Mouse (Mus musculus): ENCODE results near the gene Rhno1.
"Not testable (repeated sequence)": the region's sequence is repeated elsewhere in the genome, so short reads cannot be mapped to it uniquely, and the experiment has no call there.

Rhno1 gene

DNA sequence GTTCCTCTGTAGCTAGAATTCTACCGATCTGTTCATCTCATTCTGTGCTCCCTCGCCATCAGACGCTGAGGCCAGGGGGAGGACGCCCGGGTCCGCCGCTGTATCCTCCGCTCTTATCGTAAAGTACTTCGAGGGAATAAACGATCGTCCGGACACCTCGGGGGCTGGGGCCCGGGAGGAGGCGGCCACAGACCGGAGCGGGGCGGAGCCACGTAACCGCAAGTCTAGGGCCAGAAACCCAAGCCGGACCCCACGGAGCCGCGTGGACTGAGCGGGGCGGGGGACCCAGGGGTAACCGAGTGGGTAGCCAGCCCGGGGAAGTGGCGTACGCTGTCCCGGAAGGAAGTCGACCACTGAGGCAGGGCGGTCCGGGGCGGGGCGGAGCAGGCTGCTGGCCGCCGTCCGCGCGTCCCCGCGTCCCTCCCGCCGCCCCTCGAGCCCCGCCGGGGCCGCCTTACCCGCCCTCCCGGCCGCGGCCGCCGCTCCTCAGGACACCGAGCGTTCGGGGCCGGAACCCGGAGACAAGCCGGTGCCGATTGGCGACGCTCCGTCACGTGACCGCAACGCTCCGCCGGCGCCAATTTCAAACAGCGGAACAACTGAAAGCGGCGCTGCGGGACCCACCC lies at the start of gene Rhno1, which contains the start of gene Foxm1:
Rhno1 (minus strand) TSS at position 531 of the 626 bp plus-strand sequence.
Foxm1 (plus strand) TSS at position 587 of the 626 bp plus-strand sequence.
- DNase-seq (ENCODE audit: low spot score in 2 of 2): peak; percentile 80 to 83

DNA sequence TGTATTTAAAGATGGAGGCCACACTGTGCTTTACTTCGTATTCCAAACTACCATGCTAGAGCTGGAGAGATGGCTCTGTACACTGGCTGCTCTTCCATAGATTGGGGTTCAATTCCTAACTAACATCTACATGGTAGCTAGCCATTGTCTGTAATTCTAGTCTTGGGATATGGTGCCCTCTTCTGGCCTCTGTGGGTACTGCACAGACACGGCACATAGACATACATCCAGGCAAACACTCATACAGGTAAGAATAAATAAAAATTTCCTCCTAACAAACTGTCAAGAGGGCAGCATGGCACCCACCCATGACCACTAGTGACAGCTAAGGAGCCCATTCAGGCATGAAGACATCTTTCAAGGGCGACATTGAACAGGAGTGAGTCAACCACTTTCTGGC lies 48.4 kb upstream of the Rhno1 start:
- DNase-seq (ENCODE audit: low spot score in 2 of 2): peak; percentile 55 to 64

DNA sequence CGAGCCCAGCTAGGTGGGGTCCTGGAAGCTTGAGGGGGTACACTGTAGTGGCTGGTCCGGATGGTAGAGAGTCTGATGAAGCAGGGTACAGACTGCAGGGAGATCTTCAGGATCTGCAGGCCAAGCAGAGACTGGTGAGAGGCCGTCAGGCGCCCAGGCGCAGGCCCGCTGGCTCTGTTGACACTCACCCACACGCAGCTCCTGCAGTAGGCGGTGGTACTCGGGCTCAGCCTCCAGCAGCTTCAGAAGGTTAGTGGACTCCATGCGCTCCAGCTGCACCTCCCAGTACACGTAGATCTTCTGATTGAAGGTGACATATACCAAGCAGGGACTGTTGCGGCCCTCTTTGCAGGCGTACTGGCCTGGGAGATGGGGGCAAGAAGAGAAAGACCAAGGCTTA lies 47.6 kb upstream of the Rhno1 start:
- no peak for DNase-seq (ENCODE audit: low spot score in 2 of 2)

DNA sequence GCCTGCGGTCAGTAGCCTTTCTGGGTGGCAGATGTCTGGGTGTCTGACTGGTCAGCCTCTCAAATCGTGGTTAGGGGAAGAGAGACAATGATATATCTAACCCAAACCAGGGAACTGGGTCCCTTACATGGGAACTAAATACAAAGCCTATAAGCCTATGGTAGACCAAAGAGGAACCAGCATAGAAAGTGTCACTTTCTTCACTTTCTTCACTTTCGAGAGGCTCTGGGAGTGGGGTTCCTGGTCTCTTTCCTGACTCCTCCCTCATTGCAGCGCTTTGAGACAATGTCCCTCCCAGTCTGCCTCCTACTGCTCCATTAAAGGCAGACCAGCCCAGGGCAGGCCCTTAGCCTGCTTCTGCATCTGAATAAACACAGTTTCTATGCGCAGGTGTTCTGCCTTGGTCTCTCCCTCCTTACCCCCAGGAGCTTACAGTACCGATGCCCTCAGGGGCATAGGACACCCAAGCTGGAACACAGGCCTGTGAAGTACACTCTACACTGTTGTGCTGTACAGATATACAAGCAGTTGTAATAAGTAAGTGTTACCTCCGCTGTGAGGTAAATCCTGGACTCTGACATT lies 45.9 kb upstream of the Rhno1 start:
- DNase-seq (ENCODE audit: low spot score in 2 of 2): no peak

DNA sequence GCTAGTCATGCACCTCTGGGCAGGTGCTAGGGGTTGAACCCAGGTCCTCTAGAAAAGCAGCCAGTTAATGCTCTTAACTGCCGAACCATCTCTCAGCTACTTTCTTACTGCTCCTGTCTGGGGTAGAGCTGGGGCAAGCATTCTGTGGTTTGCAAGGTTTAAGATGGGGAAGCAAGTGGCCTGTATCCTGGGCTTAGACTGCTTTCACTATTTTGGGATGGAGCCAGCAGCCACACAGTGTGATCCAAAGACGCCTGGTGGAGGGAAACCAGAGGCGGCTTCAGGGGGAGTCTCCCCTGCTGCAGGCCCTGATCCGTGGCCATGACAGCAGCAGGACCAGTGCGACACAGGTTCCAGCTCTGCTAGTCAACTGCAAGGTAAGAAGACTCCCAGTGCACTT lies 42.0 kb upstream of the Rhno1 start:
- no peak for DNase-seq (ENCODE audit: low spot score in 2 of 2)

DNA sequence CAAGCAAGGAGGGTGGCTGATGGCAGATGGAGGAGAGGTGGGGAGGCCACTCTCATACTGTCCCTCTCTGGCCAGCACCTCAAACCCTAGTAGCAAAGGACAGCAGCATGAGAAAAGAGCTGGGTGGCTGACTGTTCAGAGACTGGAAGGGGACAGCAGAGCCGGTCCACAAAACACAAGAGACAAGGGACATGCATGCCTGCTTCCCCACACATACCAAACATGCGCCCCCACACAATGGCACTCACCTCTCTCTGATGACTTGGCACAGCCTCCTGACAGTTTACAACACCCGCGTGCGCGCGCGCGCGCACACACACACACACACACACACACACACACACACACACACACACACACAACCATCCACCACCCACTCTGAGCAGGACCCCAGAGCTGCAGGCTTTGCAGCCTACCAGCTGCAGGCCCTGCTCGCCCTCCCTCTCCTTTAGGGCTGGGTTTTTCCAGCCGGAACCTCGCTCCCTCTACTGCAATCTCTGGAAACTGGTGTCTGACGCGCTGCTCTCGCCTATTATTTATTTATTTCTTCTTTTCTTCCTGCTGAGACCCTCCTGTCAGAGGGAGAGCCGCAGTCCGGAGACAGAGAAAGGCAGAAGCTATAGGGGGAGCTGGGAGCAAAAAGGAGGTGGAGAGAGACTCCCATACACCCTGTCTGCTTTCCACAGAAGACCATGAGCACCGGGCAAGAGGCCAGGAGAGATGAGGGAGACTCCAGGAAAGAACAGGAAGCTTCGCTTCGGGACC lies 36.9 kb upstream of the Rhno1 start:
- DNase-seq (ENCODE audit: low spot score in 2 of 2): no peak

DNA sequence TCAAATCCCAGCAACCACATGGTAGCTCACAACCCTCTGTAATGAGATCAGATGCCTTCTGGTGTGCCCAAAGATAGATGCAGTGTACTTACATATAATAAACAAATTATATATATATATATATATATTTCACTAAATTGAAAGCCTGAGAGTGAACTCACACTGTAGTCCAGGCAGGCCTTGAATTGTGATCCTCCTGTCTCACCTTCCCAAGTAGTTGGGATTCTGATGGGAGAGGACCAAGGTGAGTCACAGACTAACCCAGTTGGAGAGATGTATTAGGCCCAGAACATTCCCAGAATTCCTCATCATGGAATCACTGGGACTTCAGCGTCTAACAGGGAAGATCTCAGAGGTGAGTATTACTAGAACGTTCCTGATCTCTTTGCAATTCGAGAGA lies 36.3 kb upstream of the Rhno1 start, which contains the start of gene Nrip2:
Nrip2 (plus strand) TSS at position 301 of the 400 bp plus-strand sequence.
- no peak for DNase-seq (ENCODE audit: low spot score in 2 of 2)

DNA sequence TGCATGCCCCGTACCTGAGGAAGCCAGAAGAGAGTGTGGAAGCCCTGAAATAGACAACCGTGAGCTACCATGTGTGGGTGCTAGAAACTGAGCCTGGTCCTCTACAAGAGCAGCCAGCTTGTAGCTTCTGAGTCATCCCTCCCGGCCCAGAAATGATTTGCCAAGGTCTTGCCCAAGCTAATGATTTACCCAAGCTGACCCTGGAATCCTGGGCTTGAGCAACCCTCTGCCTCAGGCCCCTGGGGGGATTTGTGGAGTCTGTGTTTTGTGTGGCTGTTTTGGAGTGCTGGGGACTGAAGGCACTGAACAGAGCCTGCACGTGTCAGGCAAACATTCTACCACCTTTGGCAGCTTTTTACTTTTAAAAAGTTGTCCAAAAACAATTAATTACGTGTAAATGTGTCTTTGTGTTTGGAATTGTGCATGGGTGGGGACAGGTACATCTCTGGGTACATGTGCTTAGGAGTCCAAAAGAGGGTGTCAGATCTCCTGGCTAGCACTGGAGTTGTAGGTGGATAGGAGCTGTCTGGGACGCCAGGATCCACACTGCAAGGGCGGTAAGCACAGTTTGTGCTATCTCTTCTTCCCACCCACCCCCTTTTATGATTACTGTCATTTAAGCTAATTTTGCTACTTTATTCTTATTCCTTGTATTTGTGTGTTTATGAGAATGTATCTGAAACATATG lies 35.0 kb upstream of the Rhno1 start:
- no peak for DNase-seq (ENCODE audit: low spot score in 2 of 2)

DNA sequence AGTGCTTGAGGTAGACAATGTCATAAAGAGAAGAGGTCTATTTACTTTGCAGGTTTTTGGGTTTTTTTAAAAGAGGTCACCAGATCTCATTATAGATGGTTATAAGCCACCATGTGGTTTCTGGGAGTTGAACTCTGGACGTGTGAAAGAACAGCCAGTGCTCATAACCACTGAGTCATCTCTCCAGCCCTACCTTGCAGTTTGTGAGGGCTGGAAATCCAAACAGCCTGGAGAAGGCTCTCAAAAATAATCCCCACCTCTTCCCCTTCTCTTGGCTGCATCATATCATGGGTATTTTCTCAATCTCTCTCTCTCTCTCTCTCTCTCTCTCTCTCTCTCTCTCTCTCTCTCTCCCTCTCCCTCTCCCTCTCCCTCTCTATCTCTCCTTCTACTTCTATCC lies 28.0 kb upstream of the Rhno1 start:
- no peak for DNase-seq (ENCODE audit: low spot score in 2 of 2)

DNA sequence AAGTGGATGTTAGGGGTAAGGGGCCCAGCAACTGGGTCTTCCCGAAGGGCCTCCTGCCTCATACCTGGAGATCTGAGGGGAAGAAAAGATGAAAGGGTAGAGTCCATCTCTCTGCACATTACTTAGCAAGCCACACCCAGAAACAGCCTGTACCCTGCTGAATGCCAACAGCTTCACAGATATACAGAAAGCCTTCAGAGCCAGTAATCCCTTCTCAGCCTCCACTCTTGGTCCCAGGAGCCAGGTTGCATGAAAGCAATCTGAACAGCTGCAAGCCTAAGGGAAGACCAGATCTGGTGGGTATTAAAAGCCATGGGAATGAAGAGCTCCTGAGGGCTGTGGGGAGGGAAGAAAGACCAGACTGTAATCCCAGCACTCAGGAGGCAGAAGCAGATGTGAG lies 26.5 kb upstream of the Rhno1 start:
- DNase-seq (ENCODE audit: low spot score in 2 of 2): no peak

DNA sequence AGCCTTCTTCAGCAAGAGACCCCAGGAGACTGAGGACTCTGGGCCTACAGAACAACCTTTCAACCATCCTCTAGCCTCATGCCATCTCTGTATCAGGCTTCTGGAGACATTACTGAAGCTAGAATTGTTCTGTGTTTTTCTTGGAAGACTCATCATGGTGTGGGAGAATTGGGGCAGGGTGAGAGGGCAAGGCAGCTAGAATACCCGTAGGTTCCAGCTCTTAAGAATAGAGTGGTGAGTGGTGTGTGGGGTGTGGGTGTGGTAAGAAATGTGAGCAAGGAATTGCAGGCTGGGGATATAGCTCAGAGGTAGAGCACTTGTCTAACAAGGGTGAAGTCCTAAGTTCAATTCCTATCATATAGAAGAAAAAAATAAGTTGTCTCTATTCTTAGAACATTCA lies 22.3 kb upstream of the Rhno1 start:
- no peak for DNase-seq (ENCODE audit: low spot score in 2 of 2)

DNA sequence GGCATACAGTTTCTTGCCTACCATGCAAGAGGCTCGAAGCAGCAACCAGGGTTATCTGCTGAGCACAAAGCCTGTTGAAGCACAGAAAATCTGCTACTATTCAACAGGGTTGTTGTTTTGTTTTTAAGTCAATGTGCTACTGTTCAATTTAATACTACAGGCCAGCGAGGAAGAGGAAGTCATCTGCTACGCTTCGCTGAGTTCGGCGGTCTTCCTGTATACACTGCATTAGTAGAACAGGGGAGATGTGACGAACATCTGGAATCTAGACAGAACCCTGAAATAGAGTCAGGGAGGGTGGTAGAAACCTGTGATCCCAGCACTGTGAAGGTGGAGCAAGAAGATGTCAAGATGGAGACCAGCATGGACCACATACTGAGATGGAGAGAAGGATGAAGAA lies 21.0 kb upstream of the Rhno1 start:
- peak; percentile 63 to 67 for DNase-seq (ENCODE audit: low spot score in 2 of 2)

DNA sequence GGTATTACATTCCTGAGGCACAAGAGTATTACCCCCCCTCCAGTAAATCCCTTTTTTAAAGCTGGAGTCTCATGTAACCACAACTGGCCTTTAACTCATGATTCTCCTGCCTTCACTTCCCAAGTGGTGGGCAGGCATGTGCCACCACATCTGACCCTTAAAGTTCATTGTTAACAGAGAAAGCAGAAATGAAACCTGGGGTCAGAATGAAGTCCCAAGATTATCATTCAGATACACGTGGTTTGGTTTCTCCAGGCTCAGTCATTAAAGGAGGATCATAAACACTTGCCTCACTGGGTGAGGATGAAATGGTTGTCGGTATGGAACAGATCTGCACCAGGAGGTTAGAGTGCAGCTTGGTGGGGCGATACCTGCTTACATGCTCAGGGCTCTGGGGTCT lies 18.5 kb upstream of the Rhno1 start:
- DNase-seq (ENCODE audit: low spot score in 2 of 2): peak in 1 of 2 experiments; percentile 33

DNA sequence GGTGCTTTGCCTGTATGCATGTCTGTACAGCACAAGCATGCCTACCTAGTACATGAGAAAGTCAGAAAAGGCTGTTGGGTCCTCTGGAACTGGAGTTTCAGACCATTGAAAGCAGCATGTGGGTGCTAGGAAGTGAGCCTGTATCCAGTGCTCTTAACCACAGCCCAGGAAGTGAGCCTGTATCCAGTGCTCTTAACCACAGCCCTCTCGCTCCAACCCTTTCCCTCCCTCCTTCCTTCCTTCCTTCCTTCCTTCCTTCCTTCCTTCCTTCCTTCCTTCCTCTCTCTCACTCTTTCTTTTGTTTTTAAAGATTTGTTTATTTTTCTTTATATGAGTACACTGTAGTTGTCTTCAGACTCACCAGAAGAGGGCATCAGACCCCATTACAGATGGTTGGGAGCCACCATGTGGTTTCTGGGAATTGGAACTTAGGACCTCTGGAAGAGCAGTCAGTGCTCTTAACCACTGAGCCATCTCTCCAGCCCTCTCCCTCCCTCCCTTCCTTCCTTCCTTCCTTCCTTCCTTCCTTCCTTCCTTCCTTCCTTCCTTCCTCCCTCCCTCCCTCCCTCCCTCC lies 18.0 kb upstream of the Rhno1 start:
- DNase-seq (ENCODE audit: low spot score in 2 of 2): not testable (repeated sequence)

DNA sequence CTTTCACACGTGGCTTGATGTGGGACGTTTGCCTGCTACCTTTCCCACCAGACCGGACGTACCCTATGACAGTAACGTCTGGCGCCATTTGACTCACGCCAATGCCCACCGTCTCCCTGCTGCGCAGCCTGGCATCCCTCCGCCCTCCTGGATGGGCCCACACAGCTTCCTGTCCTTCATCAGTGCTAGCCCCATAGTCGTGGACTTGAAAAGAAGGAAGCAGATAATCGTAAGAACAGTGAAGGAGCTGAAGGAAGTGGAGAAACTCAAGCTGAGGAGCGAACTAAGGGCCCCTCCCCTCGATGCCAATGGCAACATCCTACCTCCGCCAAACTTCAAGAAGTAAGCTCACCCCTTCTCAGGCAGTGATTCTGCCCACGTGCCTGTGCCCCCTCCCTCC lies 16.9 kb upstream of the Rhno1 start:
- no peak for DNase-seq (ENCODE audit: low spot score in 2 of 2)

DNA sequence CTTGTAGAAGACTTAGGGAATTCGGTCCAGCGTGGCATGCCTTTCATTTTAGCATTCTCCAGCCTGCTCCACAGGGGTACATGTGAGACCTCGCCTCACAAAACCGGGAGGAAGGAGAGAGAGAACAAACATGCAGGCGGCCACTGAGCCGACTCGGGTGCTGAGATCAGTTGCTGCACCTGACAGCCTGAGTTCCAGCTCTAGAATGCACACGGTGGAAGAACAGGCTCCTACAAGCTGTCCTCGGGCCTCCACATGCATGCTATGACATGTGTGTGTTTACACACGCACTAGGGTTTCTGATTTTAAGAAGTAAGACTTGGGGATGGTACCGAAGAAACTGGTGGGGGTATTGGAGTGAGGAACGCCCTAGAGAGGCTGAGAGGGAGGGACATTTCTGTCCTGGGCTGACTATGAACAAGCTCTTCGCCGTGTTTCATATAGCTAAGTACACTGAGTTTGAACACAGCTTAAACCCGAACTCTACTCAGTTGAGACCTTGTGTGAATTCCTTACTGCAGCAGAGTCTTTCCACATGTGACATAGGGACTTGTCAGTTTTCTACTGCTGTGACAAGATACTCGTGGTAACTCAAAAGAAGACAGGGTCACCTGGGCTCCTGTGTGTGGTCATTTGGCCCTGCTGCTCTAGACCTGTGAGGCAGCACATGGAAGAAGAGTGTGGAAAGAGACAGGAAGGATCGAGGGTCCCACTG lies 13.8 kb upstream of the Rhno1 start:
- DNase-seq (ENCODE audit: low spot score in 2 of 2): no peak

DNA sequence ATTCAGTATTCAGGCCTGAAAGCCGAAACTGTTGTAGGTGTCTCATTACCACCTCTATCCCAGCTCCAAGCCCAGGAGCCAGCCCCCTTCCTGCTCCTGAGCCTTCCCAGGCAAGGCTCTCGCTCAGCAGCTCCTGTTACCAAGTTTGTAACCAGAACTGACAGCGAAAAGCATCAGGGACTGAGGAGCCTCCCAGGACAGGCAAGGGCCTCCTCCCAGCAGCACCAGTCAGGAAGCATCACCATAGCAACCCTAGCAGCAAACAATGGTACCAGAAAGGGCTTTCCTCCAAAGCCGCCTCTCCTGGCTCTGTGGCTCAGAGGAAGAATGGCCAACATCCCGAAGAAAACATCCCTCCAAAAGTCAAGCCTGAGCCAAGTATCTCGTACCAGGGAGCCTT lies 12.5 kb upstream of the Rhno1 start, which contains the start of the genes Tex52 and Gm44596:
Tex52 (plus strand) TSS at position 265 of the 400 bp plus-strand sequence.
Gm44596 (plus strand) TSS at position 312 of the 400 bp plus-strand sequence.
- no peak for DNase-seq (ENCODE audit: low spot score in 2 of 2)

DNA sequence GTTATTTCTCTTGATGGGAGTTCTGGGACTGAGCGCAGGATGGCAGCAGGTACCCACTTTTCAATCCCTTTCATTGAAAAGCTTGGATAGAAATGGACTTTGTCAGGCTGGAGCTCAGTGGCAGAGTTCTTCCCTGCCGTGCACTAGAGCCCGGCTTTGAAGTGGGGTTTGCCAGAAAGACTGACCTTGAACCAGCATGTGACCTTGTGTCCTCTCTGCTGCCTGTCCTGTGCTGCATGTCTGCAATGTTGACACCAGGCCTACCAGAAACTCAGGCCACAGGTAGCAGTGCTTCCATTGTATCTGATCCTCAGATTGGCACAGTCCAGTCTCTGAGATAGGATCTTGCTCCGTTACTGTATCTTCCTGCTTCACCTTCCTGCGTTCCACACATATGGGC lies 7.3 kb upstream of the Rhno1 start:
- DNase-seq (ENCODE audit: low spot score in 2 of 2): no peak

DNA sequence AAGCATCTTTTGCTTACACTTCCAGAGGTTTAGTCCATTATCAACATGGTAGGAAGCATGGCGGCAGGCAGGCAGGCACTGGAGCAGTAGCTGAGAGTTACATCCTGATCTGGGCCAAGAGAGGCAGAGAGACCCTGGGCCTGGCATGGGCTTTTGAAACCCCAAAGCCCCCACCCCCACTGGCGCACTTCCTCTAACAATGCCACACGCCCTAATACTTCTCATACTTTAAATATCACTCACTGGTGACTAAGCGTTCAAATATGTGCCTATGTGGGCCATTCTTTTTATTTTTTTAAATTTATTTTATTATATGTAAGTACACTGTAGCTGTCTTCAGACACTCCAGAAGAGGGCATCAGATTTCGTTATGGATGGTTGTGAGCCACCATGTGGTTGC lies 3.8 kb upstream of the Rhno1 start:
- no peak for DNase-seq (ENCODE audit: low spot score in 2 of 2)

DNA sequence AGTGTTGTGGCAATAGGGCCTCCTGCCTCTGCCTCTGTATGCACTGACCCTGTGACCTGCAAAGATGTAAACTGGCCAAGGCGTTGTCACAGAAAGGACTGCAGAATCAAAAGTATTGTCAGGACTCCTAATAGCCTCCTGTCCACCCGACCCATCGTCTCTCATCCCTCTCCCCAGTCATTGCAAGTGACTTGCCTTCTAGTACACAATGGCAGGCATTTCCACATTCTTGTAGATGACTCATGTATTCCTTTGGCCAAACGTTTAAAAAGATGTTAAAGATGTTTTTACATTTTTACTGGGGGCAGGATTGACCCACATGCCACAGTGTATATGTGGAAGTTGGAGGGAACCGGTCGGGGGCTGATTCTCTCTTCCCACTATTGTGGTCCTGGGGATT lies 2.0 kb upstream of the Rhno1 start:
- DNase-seq (ENCODE audit: low spot score in 2 of 2): no peak
